Mouse (Mus musculus) liver, adult (tissue): Measurements from ENCODE around the gene Gdf1.

ENCODE experiments used
- GATA4 ChIP-seq: IDR thresholded peaks from 2 replicates; pipeline ENCODE4 v1.6.1; 2014; ENCODE audit warnings: mild to moderate bottlenecking, low read length; ENCODE audit not compliant: insufficient replicate concordance

The Gdf1 gene

GRCm38 (mm10) chr8:70329124-70329834 lies at the start of gene Gdf1:
Gdf1 (plus strand) TSS chr8:70329817.
- no peak for TF ChIP-seq GATA4

GRCm38 (mm10) chr8:70281001-70281400 lies 48.6 kb upstream of the Gdf1 start:
- TF ChIP-seq GATA4: no peak

GRCm38 (mm10) chr8:70282603-70283135 lies 46.9 kb upstream of the Gdf1 start, which contains the start of gene Homer3:
Homer3 (plus strand) TSS chr8:70282827.
- no peak; the same call in 1 of the 2 replicates for TF ChIP-seq GATA4

- no peak for TF ChIP-seq GATA4
Observed at GRCm38 (mm10) chr8:70283136-70284077, 46.2 kb upstream of the Gdf1 start.

DNA sequence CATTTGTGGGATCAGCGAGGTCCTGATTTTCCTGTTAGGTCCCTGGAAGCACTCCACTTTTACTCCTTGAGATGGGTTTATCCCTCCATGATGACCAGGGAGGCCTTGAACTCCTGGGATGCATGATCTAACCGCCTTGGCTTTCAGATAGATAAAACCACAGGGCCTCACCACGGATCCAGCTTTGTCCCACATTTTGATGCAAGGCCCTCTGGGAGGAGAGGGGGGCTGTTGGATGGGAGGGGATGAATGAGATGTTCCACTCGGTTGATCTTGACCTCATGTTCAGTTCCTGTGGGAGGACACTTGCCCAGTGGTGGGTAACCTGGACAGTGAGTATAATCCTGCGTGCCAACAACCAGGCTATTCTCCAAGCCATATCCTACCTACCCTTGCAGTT lies 45.2 kb upstream of the Gdf1 start:
- no peak for TF ChIP-seq GATA4

DNA sequence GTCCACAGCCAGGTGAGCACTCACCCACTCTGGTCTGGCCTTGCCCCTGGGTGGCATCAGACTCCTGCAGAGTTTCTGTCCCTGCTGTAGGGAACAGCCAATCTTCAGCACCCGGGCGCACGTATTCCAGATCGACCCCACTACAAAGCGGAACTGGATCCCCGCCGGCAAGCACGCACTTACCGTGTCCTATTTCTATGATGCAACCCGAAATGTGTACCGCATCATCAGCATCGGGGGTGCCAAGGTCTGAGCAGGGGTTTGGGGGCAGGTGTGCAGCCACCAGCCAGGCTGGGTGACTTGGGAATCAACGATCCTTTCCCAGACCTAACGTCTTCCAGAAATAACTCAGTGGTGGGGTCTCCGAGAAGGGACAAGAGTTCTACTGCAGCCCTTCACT lies 44.3 kb upstream of the Gdf1 start:
- TF ChIP-seq GATA4: no peak

GRCm38 (mm10) chr8:70286737-70287136 lies 42.9 kb upstream of the Gdf1 start:
- TF ChIP-seq GATA4: no peak

DNA sequence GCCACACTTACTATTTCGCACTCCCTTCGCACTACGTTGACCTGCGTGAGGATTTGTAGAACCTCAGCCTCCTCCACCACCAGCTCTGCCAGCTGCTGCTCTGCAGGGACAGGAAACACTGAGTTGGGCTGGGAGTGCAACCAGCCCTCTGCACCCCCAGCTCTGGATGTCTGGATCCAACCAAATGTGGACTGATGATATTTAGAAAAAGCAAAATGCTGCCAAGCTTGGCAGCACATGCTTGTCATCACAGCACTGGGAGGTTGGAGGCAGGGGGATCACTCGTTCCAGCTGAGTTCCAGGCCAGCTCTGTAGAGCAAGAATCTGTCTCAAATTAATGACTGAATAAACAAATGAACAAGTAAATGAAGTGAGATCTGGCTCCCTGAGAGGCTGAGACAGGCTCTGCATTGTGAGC lies 35.6 kb upstream of the Gdf1 start:
- TF ChIP-seq GATA4: no peak

DNA sequence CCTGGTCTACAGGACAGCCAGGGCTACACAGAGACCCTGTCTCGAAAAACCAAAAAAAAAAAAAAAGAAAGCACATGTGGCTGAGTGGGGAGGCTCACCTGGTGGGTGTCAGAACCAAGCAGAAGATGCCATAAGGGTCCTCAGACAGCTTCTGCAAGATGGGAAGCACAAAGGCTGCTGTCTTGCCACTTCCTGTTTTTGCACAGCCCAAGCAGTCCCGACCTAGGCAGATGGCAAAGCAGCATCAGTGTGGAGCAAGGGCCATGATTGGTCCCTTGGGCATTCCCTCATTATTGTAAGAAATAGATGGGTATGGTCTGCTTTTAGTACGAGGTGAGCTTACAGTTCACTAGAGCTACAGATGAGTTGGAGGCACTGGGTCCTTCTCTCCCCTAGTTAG lies 28.7 kb upstream of the Gdf1 start:
- TF ChIP-seq GATA4: no peak

- no peak for TF ChIP-seq GATA4
Observed at GRCm38 (mm10) chr8:70302358-70302890, 27.2 kb upstream of the Gdf1 start, which contains the start of the genes Ddx49 and Cope. Ddx49 (minus strand) TSS chr8:70302489. Cope (plus strand) TSS chr8:70302518.

DNA sequence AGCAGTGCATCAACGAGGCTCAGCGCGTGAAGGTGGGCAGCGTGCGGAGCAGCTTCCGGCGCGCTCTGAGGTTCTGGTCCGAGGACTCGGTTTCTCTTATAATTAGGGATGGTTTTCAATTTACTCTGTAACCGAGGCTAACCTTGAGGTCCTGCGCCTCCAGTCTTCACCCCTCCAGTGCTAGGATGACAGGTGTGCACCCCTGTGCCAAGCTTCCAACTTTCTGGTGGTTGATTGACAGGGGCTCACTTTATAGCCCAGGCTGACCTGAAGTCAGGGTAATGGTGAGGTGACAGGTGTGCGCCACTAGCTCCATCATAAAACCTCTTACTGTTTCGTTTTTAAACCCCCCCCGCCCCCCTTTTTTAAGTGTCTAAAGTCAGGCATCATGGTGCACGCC lies 26.7 kb upstream of the Gdf1 start:
- no peak for TF ChIP-seq GATA4

GRCm38 (mm10) chr8:70309311-70309710 lies 20.3 kb upstream of the Gdf1 start:
- TF ChIP-seq GATA4: no peak

DNA sequence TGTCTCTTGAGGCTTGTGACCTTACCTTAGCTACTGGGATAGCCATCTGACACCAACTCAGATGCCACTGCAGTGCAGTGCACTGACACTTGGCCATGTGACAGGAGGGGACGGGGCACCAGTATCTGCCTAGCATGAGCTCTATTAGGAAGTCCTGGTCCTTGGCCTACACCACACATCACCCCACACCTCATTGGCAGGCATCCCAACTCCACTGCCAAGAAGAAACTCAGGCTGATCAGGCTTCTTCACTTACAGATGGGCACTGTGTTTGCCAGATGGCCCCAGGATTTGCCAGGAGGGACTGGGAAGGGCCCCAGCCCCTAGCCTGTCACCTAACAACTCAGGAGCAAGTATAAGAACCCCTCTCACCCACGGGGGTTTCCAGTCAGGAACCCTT lies 16.2 kb upstream of the Gdf1 start:
- no peak for TF ChIP-seq GATA4

GRCm38 (mm10) chr8:70315624-70316510 lies 13.8 kb upstream of the Gdf1 start, which contains the start of gene Cers1:
Cers1 (plus strand) TSS chr8:70315775.
- TF ChIP-seq GATA4: no peak
